Mouse (Mus musculus): ENCODE results near the gene Podn. TPM values are rescaled to one million over a fixed set of nuclear protein-coding genes. Genes with fewer than 3 reads are reported as not detected.

Podn gene
- polyA plus RNA-seq, 1 experiment from 2014 or later: not detected

GRCm38 (mm10) chr4:108068081-108068480 is 28.2 kb downstream of the Podn start:
- Histone ChIP-seq H3K79me2 (ENCODE audit: inconsistent target) (peaks cover 70% of the 10 kb centered on the region), H3K27ac (0 out of 2 replicates have a peak overlapping the region, but pooled peaks have one; percentile 5), H3K36me3 (ENCODE audit: inconsistent target) (peaks cover 11% of the 10 kb centered on the region), H3K4me3 (ENCODE audit: inconsistent target) (no peak overlapping the region)
- 78% methylated on average over 2 of the region's 2 CpGs for WGBS (ENCODE audit: missing documents)

DNA sequence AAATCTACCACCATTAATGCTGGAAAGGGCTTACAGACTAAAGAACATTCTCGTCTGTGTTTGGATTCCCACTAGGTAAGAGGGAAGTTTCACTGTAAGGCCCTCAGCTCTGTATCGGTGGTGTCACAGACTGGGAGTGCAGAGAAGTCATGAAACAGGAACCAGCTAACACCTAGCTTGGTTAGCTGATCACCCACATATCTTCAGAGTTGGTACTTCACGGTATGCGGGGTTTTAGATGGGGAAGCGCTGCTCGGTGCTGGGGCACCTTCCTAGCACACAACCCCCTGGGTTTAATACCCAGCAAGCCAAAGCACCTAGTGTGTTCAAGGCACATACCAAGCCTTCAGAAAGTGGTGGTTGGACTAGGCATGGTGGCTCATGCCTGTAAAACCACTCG is 29.0 kb downstream of the Podn start:
- Histone ChIP-seq H3K4me3 (ENCODE audit: inconsistent target) (no peak overlapping the region), H3K79me2 (ENCODE audit: inconsistent target) (peaks cover 75% of the 10 kb centered on the region), H3K27ac (no peak overlapping the region), H3K36me3 (ENCODE audit: inconsistent target) (peaks cover 19% of the 10 kb centered on the region)
- 82% methylated on average over 7 of the region's 7 CpGs for WGBS (ENCODE audit: missing documents)

DNA sequence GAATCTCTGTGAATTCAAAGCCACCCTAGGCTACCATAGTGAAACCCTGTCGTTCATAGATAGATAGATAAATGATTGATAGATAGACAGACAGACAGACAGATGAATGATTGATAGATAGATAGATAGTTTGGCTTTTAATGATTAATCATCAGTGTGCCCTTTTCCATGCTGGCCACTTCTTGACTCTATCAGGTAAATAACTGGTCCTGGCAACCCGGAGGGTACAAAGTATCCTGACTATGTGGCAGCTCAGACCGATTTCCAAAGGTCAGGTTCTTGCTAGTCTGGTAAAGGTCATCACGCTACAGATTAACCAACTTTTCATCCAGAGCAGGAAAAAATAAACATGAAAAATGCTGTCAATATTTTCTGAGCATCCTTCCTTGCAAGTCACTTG is 29.7 kb downstream of the Podn start:
- Histone ChIP-seq H3K4me3 (ENCODE audit: inconsistent target) (no peak overlapping the region), H3K79me2 (ENCODE audit: inconsistent target) (peaks cover 76% of the 10 kb centered on the region), H3K27ac (no peak overlapping the region), H3K36me3 (ENCODE audit: inconsistent target) (peaks cover 22% of the 10 kb centered on the region)
- WGBS (ENCODE audit: missing documents): 89% methylated on average over 4 of the region's 4 CpGs

- peaks cover 69% of the 10 kb centered on the region for H3K79me2 ChIP-seq (ENCODE audit: inconsistent target)
- WGBS (ENCODE audit: missing documents): 89% methylated on average over 2 of the region's 2 CpGs
- H3K36me3 ChIP-seq (ENCODE audit: inconsistent target): peaks cover 22% of the 10 kb centered on the region
- H3K4me3 ChIP-seq (ENCODE audit: inconsistent target): no peak overlapping the region
- H3K27ac ChIP-seq: no peak overlapping the region
These were observed 30.9 kb downstream of the Podn start for GRCm38 (mm10) chr4:108065176-108065844.

GRCm38 (mm10) chr4:108063616-108064015 is 32.6 kb downstream of the Podn start:
- Histone ChIP-seq H3K36me3 (ENCODE audit: inconsistent target) (peaks cover 22% of the 10 kb centered on the region), H3K79me2 (ENCODE audit: inconsistent target) (peaks cover 52% of the 10 kb centered on the region), H3K27ac (no peak overlapping the region), H3K4me3 (ENCODE audit: inconsistent target) (no peak overlapping the region)
- 96% methylated on average over 6 of the region's 6 CpGs for WGBS (ENCODE audit: missing documents)

- Histone ChIP-seq H3K36me3 (ENCODE audit: inconsistent target) (peaks cover 22% of the 10 kb centered on the region), H3K27ac (no peak overlapping the region), H3K79me2 (ENCODE audit: inconsistent target) (peaks cover 43% of the 10 kb centered on the region), H3K4me3 (ENCODE audit: inconsistent target) (no peak overlapping the region)
- 100% methylated on average over 5 of the region's 5 CpGs for WGBS (ENCODE audit: missing documents)
These were observed 33.7 kb downstream of the Podn start for GRCm38 (mm10) chr4:108062524-108062923.

GRCm38 (mm10) chr4:108060774-108061173 is 35.5 kb downstream of the Podn start:
- WGBS (ENCODE audit: missing documents): 95% methylated on average over 4 of the region's 4 CpGs
- Histone ChIP-seq H3K36me3 (ENCODE audit: inconsistent target) (peaks cover 21% of the 10 kb centered on the region), H3K4me3 (ENCODE audit: inconsistent target) (no peak overlapping the region), H3K27ac (no peak overlapping the region), H3K79me2 (ENCODE audit: inconsistent target) (peaks cover 26% of the 10 kb centered on the region; the same call in 1 of the 2 replicates)

DNA sequence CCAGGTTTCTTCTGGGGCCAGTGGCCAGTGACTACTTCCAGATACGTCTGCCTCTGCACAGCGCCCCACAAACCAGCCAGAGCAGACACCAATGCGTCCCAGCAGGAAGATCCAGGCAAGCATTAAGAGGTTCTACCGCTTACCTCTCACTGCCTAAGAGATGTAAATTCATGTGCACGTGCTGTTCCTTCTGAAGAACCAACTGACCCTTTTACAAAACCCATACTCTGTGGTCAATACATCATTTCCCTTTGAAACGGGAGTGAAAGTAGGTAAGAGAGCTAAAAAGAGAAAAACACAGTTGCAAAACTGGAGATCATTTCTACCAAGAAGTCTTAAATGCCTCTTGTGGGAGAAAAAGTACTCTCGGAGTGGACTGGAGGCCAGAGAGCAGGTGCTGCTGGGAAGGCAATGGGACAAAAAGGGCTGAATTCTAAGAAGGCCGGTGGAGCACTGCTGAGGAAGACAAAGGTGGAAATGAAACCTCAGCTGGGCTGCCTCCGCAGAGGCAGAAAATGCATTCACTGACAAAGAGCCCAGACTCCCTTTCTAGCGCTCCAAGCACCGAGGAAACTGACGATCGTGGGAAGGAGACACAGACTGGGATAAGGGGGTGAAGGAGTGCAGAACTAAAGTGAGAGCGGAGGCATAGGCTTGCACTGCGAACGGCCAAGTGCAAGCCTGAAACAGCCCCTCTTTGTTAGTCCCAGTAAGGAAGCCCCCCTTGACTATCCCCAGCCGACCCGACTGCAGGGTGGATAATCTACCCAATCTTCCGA is 36.5 kb downstream of the Podn start:
- peaks cover 16% of the 10 kb centered on the region; the same call in 1 of the 2 replicates for H3K79me2 ChIP-seq (ENCODE audit: inconsistent target)
- peaks cover 30% of the 10 kb centered on the region for H3K36me3 ChIP-seq (ENCODE audit: inconsistent target)
- no peak overlapping the region for H3K4me3 ChIP-seq (ENCODE audit: inconsistent target)
- H3K27ac ChIP-seq: no peak overlapping the region
- 61% methylated on average over 19 of the region's 19 CpGs for WGBS (ENCODE audit: missing documents)

- Histone ChIP-seq H3K36me3 (ENCODE audit: inconsistent target) (peaks cover 41% of the 10 kb centered on the region), H3K4me3 (ENCODE audit: inconsistent target) (no peak overlapping the region), H3K79me2 (ENCODE audit: inconsistent target) (peaks cover 7% of the 10 kb centered on the region; the same call in 1 of the 2 replicates), H3K27ac (no peak overlapping the region)
- 12% methylated on average over 10 of the region's 10 CpGs for WGBS (ENCODE audit: missing documents)
These were observed 38.1 kb downstream of the Podn start for GRCm38 (mm10) chr4:108058166-108058565.

- H3K36me3 ChIP-seq (ENCODE audit: inconsistent target): peaks cover 41% of the 10 kb centered on the region
- 95% methylated on average over 2 of the region's 2 CpGs for WGBS (ENCODE audit: missing documents)
- H3K79me2 ChIP-seq (ENCODE audit: inconsistent target): peaks cover 1% of the 10 kb centered on the region; the same call in 1 of the 2 replicates
- no peak overlapping the region for H3K27ac ChIP-seq
- no peak overlapping the region for H3K4me3 ChIP-seq (ENCODE audit: inconsistent target)
These were observed 39.0 kb downstream of the Podn start for GRCm38 (mm10) chr4:108057247-108057646.

DNA sequence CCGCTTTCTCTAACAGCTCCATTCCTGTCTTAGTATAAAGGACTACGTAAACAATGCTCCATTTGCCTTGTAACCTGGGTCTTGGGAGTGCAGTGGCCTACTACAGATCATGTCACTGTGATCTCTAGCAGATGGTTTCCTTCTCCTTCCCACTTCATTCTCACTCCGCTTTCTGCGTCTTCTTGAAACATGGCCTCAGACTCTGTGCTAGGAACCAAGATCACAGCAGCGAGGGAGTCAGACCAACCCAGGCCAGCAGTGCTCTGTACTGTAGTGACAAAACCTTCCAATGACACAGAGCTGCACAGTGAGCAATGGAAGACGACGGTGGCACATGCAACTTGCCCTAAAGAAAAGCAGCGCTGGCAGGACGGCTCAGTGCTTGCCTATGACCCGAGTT is 40.4 kb downstream of the Podn start:
- 95% methylated on average over 10 of the region's 10 CpGs for WGBS (ENCODE audit: missing documents)
- Histone ChIP-seq H3K27ac (no peak overlapping the region), H3K36me3 (ENCODE audit: inconsistent target) (peaks cover 53% of the 10 kb centered on the region), H3K4me3 (ENCODE audit: inconsistent target) (no peak overlapping the region), H3K79me2 (ENCODE audit: inconsistent target) (no peaks in the 10 kb centered on the region; the same call in 1 of the 2 replicates)

DNA sequence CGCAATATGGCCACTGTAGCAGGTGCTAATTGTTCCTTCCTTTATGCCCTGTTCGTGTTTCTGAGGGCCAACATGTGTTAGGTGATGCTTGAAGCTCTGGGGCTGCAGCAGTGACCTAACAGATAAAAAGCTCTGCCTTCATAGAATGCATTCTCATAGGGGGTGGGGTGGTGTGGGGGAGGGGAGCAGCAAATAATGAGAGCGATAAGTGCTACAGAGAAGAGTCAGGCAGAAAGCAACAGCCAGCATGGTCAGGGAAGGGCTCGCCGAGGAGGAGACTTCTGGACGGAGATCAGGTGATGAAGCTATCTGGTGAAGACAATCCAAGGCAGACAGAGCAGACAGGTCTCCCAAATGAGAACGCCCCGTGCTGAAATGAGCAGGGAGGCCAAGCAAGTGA is 43.6 kb downstream of the Podn start:
- H3K36me3 ChIP-seq (ENCODE audit: inconsistent target): peaks cover 72% of the 10 kb centered on the region
- no peaks in the 10 kb centered on the region; the same call in 1 of the 2 replicates for H3K79me2 ChIP-seq (ENCODE audit: inconsistent target)
- WGBS (ENCODE audit: missing documents): 90% methylated on average over 8 of the region's 8 CpGs

GRCm38 (mm10) chr4:108051687-108052274 is 44.5 kb downstream of the Podn start:
- Histone ChIP-seq H3K4me3 (ENCODE audit: inconsistent target) (no peak overlapping the region), H3K36me3 (ENCODE audit: inconsistent target) (peaks cover 78% of the 10 kb centered on the region), H3K27ac (no peak overlapping the region), H3K79me2 (ENCODE audit: inconsistent target) (no peaks in the 10 kb centered on the region)
- WGBS (ENCODE audit: missing documents): 89% methylated on average over 10 of the region's 10 CpGs

More for the DNA sequence above, 43.6 kb downstream of the Podn start:
- H3K4me3 ChIP-seq (ENCODE audit: inconsistent target): no peak overlapping the region
- no peak overlapping the region for H3K27ac ChIP-seq

GRCm38 (mm10) chr4:108046136-108046535 is 50.1 kb downstream of the Podn start:
- Histone ChIP-seq H3K79me2 (ENCODE audit: inconsistent target) (no peaks in the 10 kb centered on the region), H3K27ac (no peak overlapping the region), H3K36me3 (ENCODE audit: inconsistent target) (peaks cover 58% of the 10 kb centered on the region), H3K4me3 (ENCODE audit: inconsistent target) (no peak overlapping the region)
- WGBS (ENCODE audit: missing documents): 96% methylated on average over 5 of the region's 8 CpGs
